Mouse (Mus musculus) retina, adult 2 months (tissue): ENCODE data around the gene Cpeb3.
"Not testable (repeated sequence)": the region's sequence is repeated elsewhere in the genome, so short reads cannot be mapped to it uniquely, and the experiment has no call there.

Source experiments
- DNase-seq: peaks from one replicate; pipeline ENCODE4 v3.0.0-alpha.2; 2012; ENCODE audit warnings: low read depth, low spot score

The Cpeb3 gene

GRCm38 (mm10) chr19:37088043-37088748 lies 120.2 kb downstream of the Cpeb3 start:
- no peak for DNase-seq

GRCm38 (mm10) chr19:37084546-37084945 lies 123.9 kb downstream of the Cpeb3 start:
- DNase-seq, result no peak

GRCm38 (mm10) chr19:37081467-37081866 lies 126.9 kb downstream of the Cpeb3 start:
- no peak for DNase-seq

DNA sequence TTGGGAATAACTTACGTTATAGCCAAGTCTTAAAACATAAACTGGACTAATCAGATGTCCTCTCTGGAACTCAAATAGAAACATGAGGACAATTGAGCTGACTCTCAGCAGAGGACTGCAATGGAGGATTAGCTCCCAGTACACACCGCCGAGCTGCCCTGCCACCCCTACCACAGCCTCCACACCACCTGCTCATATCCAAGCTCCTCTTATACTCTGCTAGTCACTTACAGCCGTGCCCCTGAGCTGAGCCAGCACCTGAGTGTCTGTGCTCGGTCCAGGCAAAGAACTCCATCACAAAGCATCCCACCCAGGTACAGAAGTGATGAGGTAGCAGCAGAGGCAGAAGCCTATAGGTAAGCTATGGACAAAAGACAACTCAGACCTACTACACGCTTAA lies 129.2 kb downstream of the Cpeb3 start:
- DNase-seq, result no peak

DNA sequence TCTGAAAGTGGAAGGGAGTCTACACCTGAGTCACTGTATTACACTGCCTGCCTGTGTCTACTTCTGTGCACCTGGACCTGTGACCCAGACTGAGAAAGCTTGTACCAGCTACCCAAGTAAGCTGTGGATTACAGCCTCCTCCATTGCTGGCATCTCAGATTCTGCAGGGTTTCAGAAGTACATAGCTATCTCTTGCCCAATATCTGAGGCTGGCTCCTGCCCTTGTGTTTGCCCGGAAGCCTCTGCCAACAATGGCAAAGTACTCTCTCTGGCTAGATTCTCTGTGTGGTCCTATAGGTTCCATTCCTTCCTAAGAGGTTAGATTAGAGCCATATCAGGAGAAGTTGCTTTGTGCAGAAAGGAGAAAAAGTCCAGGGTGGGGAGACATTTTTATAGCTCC lies 129.8 kb downstream of the Cpeb3 start:
- no peak for DNase-seq

DNA sequence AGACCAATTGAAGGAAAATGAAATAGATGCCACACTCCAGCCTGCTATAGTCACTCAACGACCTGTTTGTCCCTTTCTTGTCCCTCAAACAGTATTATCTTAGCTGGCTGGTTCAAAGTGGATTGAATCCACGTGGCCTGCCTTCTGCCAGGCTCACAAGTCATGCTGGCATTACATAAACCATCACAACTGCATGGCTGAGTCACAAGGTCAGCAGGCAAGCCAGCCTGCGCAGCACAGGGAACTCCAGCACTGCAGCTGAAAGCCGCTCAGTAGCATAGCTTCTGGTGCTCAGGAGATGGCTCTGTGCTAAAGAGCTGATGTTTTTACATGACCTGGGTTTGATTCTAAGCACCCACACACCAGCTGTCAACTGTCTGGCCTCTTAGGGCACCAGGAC lies 130.3 kb downstream of the Cpeb3 start:
- DNase-seq, result peak; percentile 46

DNA sequence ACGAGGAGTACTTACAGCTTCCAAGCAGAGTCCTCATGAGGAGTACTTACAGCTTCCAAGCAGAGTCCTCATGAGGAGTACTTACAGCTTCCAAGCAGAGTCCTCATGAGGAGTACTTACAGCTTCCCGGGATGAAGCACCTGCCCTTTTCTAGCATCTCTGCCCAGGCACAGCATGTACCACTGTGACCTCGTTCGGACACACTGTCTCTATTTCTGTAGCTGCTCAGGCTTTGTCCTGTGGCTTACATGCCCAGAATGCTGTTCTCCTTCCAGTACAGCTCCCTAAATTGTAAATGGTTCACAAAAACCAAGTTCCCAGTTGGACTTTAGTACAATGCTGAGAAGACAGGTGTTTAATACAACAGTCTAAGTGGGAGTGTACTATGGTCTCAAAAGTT lies 131.1 kb downstream of the Cpeb3 start:
- DNase-seq, result not testable (repeated sequence)

DNA sequence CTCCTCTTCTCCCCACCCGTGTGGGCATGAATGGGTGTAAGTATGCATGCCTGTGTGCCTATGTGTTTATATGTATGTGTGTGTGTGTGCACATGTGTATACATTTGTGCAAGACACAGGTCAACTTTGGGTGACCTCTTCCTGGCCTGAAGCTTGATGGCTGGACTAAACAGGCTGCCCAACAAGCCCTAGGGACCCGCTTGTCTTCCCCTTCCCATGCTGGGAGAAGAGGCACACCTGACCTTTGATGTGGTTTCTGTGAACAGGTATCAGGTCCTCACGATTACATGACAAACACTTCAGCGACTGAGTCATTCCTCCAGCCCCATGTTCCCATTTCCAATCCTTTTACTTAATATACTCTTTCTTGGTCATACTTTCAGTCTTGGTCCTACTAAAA lies 131.8 kb downstream of the Cpeb3 start:
- no peak for DNase-seq

DNA sequence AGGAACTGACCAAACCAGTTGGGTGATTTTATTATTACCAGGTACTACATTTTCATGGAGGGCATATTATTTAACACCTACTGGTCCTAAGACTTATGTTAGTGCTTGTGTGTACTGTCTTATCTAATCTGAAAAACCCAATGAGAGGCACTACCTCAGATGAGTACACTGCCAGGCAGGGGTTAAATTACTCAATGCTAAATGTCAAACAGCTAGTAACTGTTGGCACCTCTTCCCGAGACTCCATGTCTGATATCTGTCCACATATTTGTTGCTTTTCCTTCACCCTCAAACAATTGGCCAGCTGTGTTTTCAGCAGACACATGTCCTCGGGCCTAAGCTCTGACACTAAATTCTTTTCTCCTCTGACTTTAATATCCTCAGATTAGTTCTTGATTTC lies 132.3 kb downstream of the Cpeb3 start:
- no peak for DNase-seq

- DNase-seq, result no peak
Observed at GRCm38 (mm10) chr19:37075690-37076089, 132.7 kb downstream of the Cpeb3 start.

DNA sequence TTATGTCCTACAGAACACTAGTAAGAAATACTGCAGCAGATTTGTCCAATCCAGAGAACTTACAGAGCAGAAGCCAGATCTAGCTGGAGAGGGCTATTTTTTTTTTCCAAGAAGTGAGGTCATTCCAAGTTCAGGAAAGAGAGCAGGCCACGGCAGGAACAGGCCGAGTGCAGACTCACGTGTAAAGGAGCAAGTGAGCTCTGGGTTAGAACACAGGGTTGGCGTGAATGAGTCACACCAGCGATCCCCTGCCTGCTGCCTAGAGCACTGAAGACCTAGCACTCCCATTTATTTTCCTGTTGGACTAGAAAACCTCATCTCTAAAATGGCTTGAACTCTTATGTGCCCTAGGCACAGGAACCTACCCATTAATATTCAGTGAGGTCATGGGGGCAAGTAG lies 133.7 kb downstream of the Cpeb3 start:
- no peak for DNase-seq

GRCm38 (mm10) chr19:37074276-37074675 lies 134.1 kb downstream of the Cpeb3 start:
- no peak for DNase-seq

- DNase-seq, result no peak
Observed at GRCm38 (mm10) chr19:37072871-37073629, 135.4 kb downstream of the Cpeb3 start.

DNA sequence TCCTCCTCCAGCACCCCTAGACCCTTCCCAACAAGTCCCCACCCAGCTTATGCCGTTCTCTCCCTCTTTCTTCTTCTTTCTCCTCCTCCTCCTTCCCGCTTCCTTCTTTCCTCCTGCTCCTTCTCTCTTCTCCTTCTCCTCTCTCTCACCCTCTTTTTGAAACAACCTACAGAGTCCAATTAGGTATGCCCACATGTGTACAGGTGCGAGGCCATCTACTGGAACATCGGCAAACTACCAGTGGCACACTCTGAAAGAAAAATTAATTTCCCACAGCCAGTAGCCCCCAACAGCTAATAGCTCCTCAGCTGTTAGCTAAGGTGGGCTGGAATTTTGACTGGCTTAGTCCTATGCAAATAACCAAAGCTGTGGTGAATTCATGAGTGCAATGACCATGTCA lies 139.2 kb downstream of the Cpeb3 start:
- DNase-seq, result no peak

DNA sequence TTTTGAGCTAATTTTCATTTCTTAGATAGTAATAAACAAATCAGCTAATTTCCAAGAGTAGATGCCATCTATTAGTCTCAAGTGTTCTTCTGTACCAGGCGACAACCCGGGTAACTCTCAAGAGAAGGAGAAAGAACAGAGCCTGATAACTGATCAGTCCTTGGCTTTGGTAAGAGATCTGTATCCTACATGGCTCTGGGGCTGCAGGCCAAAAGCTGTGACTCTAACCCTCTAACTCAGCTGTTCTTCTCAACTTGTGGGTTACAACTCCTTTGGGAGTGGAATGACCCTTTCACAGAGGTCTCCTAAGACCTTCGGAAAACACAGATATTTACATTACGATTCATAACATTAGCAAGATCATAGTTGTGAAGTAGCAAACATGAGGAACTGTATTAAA lies 148.3 kb downstream of the Cpeb3 start:
- DNase-seq, result no peak

DNA sequence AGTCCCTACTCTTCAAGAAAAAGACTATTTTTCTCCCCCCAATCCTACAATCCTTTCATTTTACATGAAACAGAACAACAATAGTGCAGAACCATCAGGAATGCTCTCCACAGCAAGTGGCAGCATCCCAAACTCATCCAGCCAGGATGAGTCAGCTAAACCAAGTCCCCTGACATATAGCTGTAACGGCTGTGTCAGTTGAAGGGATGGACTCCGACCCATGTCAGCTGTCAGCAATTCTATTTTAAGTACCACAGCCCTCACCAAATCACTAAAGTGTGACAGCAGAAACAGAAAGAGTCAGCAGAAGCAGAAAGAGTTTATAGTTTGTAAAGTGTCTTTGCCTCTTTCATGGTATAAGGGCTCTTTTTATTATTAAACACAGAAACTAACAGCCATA lies 148.8 kb downstream of the Cpeb3 start:
- no peak for DNase-seq

- DNase-seq, result no peak
Observed at GRCm38 (mm10) chr19:37057161-37057905, 151.1 kb downstream of the Cpeb3 start.

DNA sequence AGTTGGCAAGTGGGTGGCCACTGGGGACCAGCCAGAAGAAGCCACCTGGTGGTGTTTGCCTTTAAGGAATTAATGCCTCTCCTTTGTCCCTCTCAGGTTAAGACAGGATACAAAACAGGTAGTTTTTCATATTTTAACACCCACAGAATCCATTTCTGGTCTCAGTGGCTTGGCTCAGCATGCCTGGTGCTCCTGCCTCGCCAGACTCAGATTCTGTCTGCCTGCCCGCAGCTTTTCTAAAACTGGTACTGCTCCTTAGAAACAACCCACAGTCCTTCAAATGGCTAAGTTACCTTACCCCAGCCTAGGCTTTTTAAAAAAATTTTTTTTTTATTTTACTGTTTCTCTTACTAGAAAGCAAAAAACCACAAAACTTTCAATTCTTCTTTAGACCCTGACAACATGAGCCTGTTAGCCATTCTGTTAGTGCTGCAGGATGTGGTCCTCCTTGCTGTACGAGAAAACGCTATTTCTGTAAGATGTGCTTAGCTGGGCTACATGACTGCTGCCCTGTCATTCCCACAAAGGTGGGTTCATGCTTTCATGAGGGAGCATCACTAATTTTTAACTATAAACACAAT lies 152.3 kb downstream of the Cpeb3 start:
- DNase-seq, result no peak

GRCm38 (mm10) chr19:37050643-37051345 lies 157.6 kb downstream of the Cpeb3 start:
- DNase-seq, result no peak

GRCm38 (mm10) chr19:37048507-37048906 lies 159.9 kb downstream of the Cpeb3 start:
- no peak for DNase-seq

DNA sequence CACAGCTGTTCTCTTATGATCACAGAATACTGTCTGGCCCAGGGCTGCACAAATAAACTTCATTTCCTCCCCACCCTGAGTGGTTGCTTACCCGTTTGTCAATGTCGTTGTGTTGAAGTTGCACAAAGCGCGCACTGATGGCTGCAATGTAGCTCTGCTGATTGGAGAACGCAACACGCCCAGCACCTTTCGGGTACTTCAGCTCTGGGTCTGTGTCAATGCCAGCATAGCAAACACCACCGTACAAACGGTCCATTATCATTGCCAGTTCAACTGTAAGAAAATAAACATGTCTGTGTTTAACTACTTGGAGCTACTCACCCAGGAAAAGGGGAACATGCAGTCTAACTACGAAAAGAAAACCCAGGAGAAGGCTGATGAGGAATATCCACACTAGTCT lies 164.0 kb downstream of the Cpeb3 start:
- no peak for DNase-seq

DNA sequence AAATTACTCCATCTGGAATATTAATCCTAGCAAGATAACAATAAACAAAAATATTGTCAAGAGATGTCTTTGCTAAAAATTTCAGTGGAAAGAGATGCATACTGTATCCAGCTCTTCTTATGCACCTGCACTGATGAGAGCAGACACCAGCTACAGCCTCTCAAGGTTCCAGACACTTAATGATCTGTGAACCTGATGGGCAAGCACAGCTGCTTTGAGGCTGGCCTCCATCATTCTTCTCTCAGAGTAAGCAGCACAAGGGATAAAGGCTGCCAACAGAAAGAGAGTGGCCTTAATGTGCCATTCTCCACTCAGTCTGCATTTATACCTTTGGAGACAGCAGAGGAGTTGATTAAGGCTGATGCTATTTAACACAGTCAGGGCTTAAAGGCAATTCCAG lies 167.5 kb downstream of the Cpeb3 start:
- no peak for DNase-seq
